Mouse (Mus musculus) neural tube, embryonic 14.5 days (tissue): Measurements from ENCODE around the gene Srcin1. TPM values are rescaled to one million over a fixed set of nuclear protein-coding genes. Genes with fewer than 3 reads are reported as not detected.

Source experiments
- ATAC-seq: fragments of 200-750 bp; cut with Nextera tagmentation; 2 replicates; pipeline ENCODE4 v1.8.0; 2017; ENCODE audit warnings: low read depth, mild to moderate bottlenecking, moderate TSS enrichment, moderate library complexity
- H3K27ac ChIP-seq: fragments of 300-500 bp; sonication (generic); 2 replicates; pipeline ENCODE4 v1.5.1; 2014; ENCODE audit warnings: low read depth, mild to moderate bottlenecking, control low read depth, low read length, moderate library complexity, mixed read lengths
- H3K27me3 ChIP-seq: fragments of 300-500 bp; sonication (generic); 2 replicates; pipeline ENCODE4 v1.6.1; 2014; ENCODE audit warnings: low read length; ENCODE audit not compliant: control insufficient read depth, insufficient read depth
- H3K36me3 ChIP-seq: fragments of 300-500 bp; sonication (generic); 2 replicates; pipeline ENCODE4 v1.6.1; 2014; ENCODE audit warnings: low read length, mixed read lengths; ENCODE audit not compliant: control insufficient read depth, insufficient read depth
- H3K4me1 ChIP-seq: fragments of 300-500 bp; sonication (generic); 2 replicates; pipeline ENCODE4 v1.6.1; 2014; ENCODE audit warnings: low read length; ENCODE audit not compliant: control insufficient read depth, insufficient read depth
- H3K4me2 ChIP-seq: fragments of 300-500 bp; sonication (generic); 2 replicates; pipeline ENCODE4 v1.6.1; 2014; ENCODE audit warnings: mild to moderate bottlenecking, low read depth, low read length, control low read depth
- H3K4me3 ChIP-seq: fragments of 300-500 bp; sonication (generic); 2 replicates; pipeline ENCODE4 v1.5.1; 2014; ENCODE audit warnings: low read depth, low read length, control low read depth, mixed read lengths
- H3K9ac ChIP-seq: fragments of 300-500 bp; sonication (generic); replicated peaks from 2 replicates; pipeline ENCODE4 v1.6.1; 2014; ENCODE audit warnings: low read depth, mild to moderate bottlenecking, control low read depth, low read length, mixed read lengths
- H3K9me3 ChIP-seq: fragments of 300-500 bp; sonication (generic); 2 replicates; pipeline ENCODE4 v1.6.1; 2016; ENCODE audit warnings: low read length; ENCODE audit not compliant: control insufficient read depth
- WGBS: fragments of 180-500 bp; shearing (Covaris S2); extraction: QIAGEN DNeasy Blood & Tissue Kit; methylation state at CpG from one replicate; pipeline ENCODE4 v1.1.7; 2014; 5-methylcytosine and 5-hydroxymethylcytosine counted together
- polyA plus RNA-seq: library from polyadenylated mRNA; unstranded; fragments of >200 nt; fragmentation: Nextera tagmentation; extraction: Ambion mirVana; gene quantifications from 2 replicates; pipeline ENCODE4 v1.2.1, GENCODE M21; 2014

Srcin1 gene
- polyA plus RNA-seq, 1 experiment from 2014 or later: 8.1 TPM

- peaks cover 5% of the 10 kb centered on the region; the same call in 1 of the 2 replicates for H3K4me1 ChIP-seq
- no peak overlapping the region for H3K27ac ChIP-seq
- H3K36me3 ChIP-seq: peaks cover 8% of the 10 kb centered on the region; the same call in 1 of the 2 replicates
- H3K9me3 ChIP-seq: no peaks in the 10 kb centered on the region
- H3K27me3 ChIP-seq: no peaks in the 10 kb centered on the region
- no peak overlapping the region for H3K4me3 ChIP-seq
- 29% methylated on average over 10 of the region's 10 CpGs for WGBS
- no peak overlapping the region for H3K4me2 ChIP-seq
- no peak overlapping the region for H3K9ac ChIP-seq
- no peak for ATAC-seq
These were observed 64.9 kb downstream of the Srcin1 start for GRCm38 (mm10) chr11:97510966-97511660.

DNA sequence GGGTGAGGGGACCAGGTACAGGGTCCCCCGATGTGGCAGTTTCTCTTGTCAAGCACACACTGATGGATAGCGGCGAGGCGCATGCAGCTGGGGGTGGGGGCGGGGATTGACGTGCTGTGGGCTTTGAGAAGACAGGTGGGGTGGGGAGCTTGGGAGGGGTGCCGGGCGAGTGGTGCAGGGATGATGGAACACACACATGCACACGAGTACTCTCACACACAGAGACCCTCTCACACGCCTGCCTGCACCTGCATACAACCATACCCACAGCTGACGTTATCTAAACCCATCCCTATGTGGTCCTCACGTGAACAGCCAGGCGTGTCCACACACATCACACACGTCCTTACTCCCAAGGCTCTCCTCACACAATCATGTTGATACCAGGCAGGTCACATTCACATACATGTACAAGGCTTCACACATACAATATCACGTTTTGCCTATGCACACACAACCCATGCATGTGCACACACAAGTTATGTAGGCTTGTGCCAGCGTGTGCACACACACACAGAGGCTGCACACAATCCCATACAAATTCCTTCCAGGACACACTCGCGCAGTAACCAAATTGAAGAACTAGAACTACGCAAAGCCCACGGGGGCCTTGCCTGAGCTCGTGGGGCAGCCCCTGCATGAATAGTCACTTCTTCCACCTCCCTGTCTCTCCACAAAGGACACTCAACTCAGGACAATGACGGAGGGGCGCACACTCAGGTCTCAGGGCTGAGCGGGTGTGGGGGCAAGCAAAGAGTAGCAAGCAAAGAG, 66.1 kb downstream of the Srcin1 start:
- Histone ChIP-seq H3K27me3 (no peaks in the 10 kb centered on the region), H3K4me1 (peaks cover 5% of the 10 kb centered on the region; the same call in 1 of the 2 replicates), H3K4me3 (no peak overlapping the region), H3K9ac (no peak overlapping the region), H3K36me3 (0 out of 2 replicates have a peak, but pooled peaks cover 4% of the 10 kb centered on the region), H3K9me3 (no peaks in the 10 kb centered on the region), H3K27ac (no peak overlapping the region), H3K4me2 (no peak overlapping the region)
- WGBS: 52% methylated on average over 24 of the region's 24 CpGs
- ATAC-seq: no peak

- H3K9me3 ChIP-seq: no peaks in the 10 kb centered on the region
- H3K4me2 ChIP-seq: no peak overlapping the region
- no peak overlapping the region for H3K9ac ChIP-seq
- no peak overlapping the region for H3K4me3 ChIP-seq
- no peak for ATAC-seq
- WGBS: 54% methylated on average over 5 of the region's 5 CpGs
- H3K27ac ChIP-seq: no peak overlapping the region
- H3K4me1 ChIP-seq: peaks cover 5% of the 10 kb centered on the region; the same call in 1 of the 2 replicates
- H3K27me3 ChIP-seq: no peaks in the 10 kb centered on the region
- no peaks in the 10 kb centered on the region for H3K36me3 ChIP-seq
These were observed 66.9 kb downstream of the Srcin1 start for GRCm38 (mm10) chr11:97509058-97509457.

DNA sequence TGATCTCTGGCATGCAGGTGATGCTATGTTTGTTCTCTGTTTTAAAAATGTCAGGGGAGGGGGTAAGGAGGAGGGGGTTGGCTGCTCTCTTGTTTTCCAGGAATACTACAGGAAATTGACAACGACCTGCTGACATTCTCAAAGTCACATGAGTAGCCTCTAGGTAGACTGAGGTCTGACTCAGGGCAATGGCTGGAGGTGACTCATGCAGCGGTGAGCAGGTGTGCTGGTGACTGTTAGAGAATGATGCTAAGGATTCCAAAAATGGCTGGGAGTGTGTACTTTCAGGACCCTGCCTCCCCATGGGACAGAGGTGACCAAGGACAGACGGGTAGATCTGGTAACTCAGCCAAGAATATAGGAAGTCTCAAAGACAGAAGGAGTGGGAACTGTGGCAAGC, 67.8 kb downstream of the Srcin1 start:
- no peak for ATAC-seq
- no peak overlapping the region for H3K27ac ChIP-seq

DNA sequence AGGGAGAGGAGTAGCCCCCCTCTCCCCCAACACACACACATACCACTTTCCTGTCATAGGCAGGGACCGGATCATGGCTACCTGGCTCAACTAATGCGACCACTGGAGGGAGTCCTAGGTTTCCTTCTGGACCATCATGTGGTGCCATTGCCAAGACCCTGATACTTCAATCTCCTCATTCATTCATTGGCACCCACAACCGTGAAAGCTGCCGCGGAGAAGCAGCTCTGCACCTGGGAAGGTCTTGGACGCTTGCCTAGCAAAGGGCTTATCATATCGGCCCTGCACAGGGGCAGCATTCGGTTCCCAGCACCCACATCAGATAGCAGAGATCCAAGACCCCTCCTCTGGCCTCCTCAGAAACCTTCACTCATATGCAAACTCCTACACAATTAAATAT, 69.7 kb downstream of the Srcin1 start:
- Histone ChIP-seq H3K9ac (no peak overlapping the region), H3K27ac (no peak overlapping the region), H3K4me2 (no peak overlapping the region), H3K4me3 (no peak overlapping the region), H3K9me3 (no peaks in the 10 kb centered on the region), H3K4me1 (peaks cover 5% of the 10 kb centered on the region; the same call in 1 of the 2 replicates), H3K36me3 (peaks cover 4% of the 10 kb centered on the region; the same call in 1 of the 2 replicates), H3K27me3 (0 out of 2 replicates have a peak, but pooled peaks cover under 1% of the 10 kb centered on the region)
- WGBS: 43% methylated on average over 8 of the region's 8 CpGs
- ATAC-seq: no peak

More for the DNA sequence above, 67.8 kb downstream of the Srcin1 start:
- no peak overlapping the region for H3K4me3 ChIP-seq
- no peak overlapping the region for H3K4me2 ChIP-seq
- H3K4me1 ChIP-seq: peaks cover 5% of the 10 kb centered on the region; the same call in 1 of the 2 replicates
- no peaks in the 10 kb centered on the region for H3K9me3 ChIP-seq
- 79% methylated on average over 3 of the region's 3 CpGs for WGBS
- no peaks in the 10 kb centered on the region for H3K27me3 ChIP-seq
- H3K9ac ChIP-seq: no peak overlapping the region
- H3K36me3 ChIP-seq: no peaks in the 10 kb centered on the region

DNA sequence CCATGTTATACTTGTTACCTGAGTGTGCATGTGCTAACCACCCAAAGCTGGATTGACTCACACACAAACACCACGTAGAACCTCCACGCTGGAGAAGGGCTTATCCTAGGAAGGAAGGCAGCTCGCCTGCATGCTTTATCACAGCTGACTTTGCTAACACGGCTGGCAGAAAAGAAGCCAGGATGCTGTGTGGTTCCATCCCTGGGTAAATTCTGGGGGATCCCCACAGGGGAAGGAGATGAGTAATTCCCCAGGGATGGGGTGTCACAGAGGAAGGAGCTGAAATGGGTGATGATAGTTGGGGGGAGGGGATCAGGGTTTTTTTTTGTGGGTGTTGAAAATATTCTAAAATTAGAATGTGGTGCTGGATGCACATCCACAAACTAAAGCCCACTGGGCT, 70.2 kb downstream of the Srcin1 start:
- Histone ChIP-seq H3K4me3 (no peak overlapping the region), H3K9ac (no peak overlapping the region), H3K27me3 (peaks cover 5% of the 10 kb centered on the region; the same call in 1 of the 2 replicates), H3K4me2 (no peak overlapping the region), H3K36me3 (peaks cover 4% of the 10 kb centered on the region; the same call in 1 of the 2 replicates), H3K4me1 (peaks cover 7% of the 10 kb centered on the region; the same call in 1 of the 2 replicates), H3K27ac (no peak overlapping the region), H3K9me3 (no peaks in the 10 kb centered on the region)
- no peak for ATAC-seq
- WGBS: 83% methylated on average over 4 of the region's 4 CpGs

GRCm38 (mm10) chr11:97502846-97503245, 73.1 kb downstream of the Srcin1 start:
- no peak overlapping the region for H3K27ac ChIP-seq
- H3K9ac ChIP-seq: no peak overlapping the region
- 85% methylated on average over 4 of the region's 4 CpGs for WGBS
- H3K4me1 ChIP-seq: peaks cover 6% of the 10 kb centered on the region; the same call in 1 of the 2 replicates
- ATAC-seq: no peak
- no peaks in the 10 kb centered on the region for H3K9me3 ChIP-seq
- H3K4me3 ChIP-seq: no peak overlapping the region
- H3K36me3 ChIP-seq: peaks cover 4% of the 10 kb centered on the region; the same call in 1 of the 2 replicates
- no peak overlapping the region for H3K4me2 ChIP-seq
- peaks cover 22% of the 10 kb centered on the region for H3K27me3 ChIP-seq

- peaks cover 6% of the 10 kb centered on the region; the same call in 1 of the 2 replicates for H3K4me1 ChIP-seq
- no peaks in the 10 kb centered on the region for H3K9me3 ChIP-seq
- peaks cover 22% of the 10 kb centered on the region for H3K27me3 ChIP-seq
These were observed 73.6 kb downstream of the Srcin1 start for GRCm38 (mm10) chr11:97502383-97502782.

More at GRCm38 (mm10) chr11:97502383-97502782, 73.6 kb downstream of the Srcin1 start:
- Histone ChIP-seq H3K4me3 (no peak overlapping the region), H3K27ac (no peak overlapping the region), H3K4me2 (no peak overlapping the region), H3K36me3 (peaks cover 4% of the 10 kb centered on the region; the same call in 1 of the 2 replicates), H3K9ac (no peak overlapping the region)
- WGBS: 39% methylated on average over 9 of the region's 9 CpGs
- ATAC-seq: no peak
